Mouse (Mus musculus) heart, embryonic 11.5 days (tissue): Measurements from ENCODE around the gene Acsl1. TPM values are rescaled to one million over a fixed set of nuclear protein-coding genes. Genes with fewer than 3 reads are reported as not detected.
A peak's percentile ranks its signal among the peaks of the same experiment; 100 is the strongest.

ENCODE experiments used
- ATAC-seq: fragments of 200-750 bp; cut with Nextera tagmentation; replicated peaks from 2 replicates; pipeline ENCODE4 v1.8.0; 2017; ENCODE audit warnings: moderate library complexity; ENCODE audit not compliant: insufficient number of reproducible peaks, low FRiP score, low TSS enrichment
- H3K27ac ChIP-seq: fragments of 300-500 bp; sonication (generic); 2 replicates; pipeline ENCODE4 v1.5.1; 2014; ENCODE audit warnings: mild to moderate bottlenecking, low read depth, low read length
- H3K27me3 ChIP-seq: fragments of 300-500 bp; sonication (generic); 2 replicates; pipeline ENCODE4 v1.6.1; 2014; ENCODE audit warnings: mild to moderate bottlenecking, low read length, mixed read lengths; ENCODE audit not compliant: control insufficient read depth, insufficient read depth
- H3K36me3 ChIP-seq: fragments of 300-500 bp; sonication (generic); 2 replicates; pipeline ENCODE4 v1.6.1; 2014; ENCODE audit warnings: mild to moderate bottlenecking, low read length, moderate library complexity, mixed read lengths; ENCODE audit not compliant: control insufficient read depth, insufficient read depth
- H3K4me1 ChIP-seq: fragments of 300-500 bp; sonication (generic); 2 replicates; pipeline ENCODE4 v1.6.1; 2014; ENCODE audit warnings: low read length; ENCODE audit not compliant: control insufficient read depth, insufficient read depth
- H3K4me2 ChIP-seq: fragments of 300-500 bp; sonication (generic); 2 replicates; pipeline ENCODE4 v1.6.1; 2014; ENCODE audit warnings: mild to moderate bottlenecking, moderate library complexity
- H3K4me3 ChIP-seq: fragments of 300-500 bp; sonication (generic); 2 replicates; pipeline ENCODE4 v1.5.1; 2014; ENCODE audit warnings: low read depth, low read length
- H3K9ac ChIP-seq: fragments of 300-500 bp; sonication (generic); 2 replicates; pipeline ENCODE4 v1.6.1; 2014; ENCODE audit warnings: mild to moderate bottlenecking, low read depth, low read length, moderate library complexity
- H3K9me3 ChIP-seq: fragments of 300-500 bp; sonication (generic); replicated peaks from 2 replicates; pipeline ENCODE4 v1.6.1; 2016; ENCODE audit warnings: low read length; ENCODE audit not compliant: control insufficient read depth
- WGBS: fragments of 180-500 bp; shearing (Covaris S2); extraction: QIAGEN DNeasy Blood & Tissue Kit; methylation state at CpG from one replicate; pipeline ENCODE4 v1.1.7; 2014; ENCODE audit not compliant: insufficient replicate concordance; 5-methylcytosine and 5-hydroxymethylcytosine counted together
- polyA plus RNA-seq: library from polyadenylated mRNA; unstranded; fragments of >200 nt; fragmentation: Nextera tagmentation; extraction: Ambion mirVana; gene quantifications from 2 replicates; pipeline ENCODE4 v1.2.1, GENCODE M21; 2014

The Acsl1 gene
- 16.4 and 20.3 TPM in 2 replicates for polyA plus RNA-seq

DNA sequence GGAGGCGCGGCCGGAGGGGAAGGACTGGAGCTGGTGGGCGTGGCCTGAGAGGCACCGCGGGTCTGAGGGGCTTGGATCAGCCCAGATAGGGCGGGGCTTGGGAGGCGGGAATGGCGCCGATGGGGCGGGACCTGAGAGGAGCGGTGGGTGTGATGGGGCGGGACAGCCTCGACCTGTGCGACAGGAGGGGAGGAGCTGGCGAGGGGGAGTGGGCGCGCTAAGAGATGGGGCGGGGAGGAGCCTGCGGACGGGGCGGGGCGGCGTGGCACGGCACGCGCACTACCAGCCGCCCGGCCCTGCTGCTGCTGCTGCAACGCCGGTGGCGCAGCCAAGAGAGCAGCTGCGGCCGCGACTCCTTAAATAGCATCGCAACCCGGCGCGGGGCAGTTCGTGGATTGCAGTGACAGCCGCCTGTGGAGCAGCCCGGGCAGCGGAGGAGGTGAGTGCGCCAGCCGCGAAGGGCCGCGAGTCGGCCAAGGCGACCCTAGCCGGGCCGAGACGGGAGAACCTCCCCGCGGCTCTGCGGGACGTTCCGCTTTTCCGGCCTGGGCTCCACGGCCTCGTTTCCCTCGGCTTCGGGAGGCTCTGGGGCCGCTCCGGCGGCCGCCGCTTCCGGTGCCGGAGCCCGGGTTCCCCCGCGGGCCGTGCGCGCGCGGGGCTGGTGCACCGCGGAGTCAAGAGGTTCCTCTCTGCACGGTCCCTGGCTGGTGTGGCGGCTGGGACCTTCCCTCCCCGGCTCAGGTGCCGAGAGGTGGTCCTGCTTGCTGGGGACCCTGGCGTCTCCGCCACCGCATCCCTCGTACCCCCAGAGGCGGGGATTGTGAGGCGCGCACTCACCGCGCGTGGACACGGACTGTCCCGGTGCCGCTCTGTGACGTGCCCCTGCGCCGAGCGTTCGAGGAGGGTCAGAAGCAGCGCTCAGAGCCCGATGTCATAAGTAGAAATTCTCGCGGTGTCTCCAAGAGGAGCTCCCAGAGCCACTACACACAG is at the start of gene Acsl1:
Acsl1 (plus strand) TSS at position 246 of the 990 bp plus-strand sequence.
- peak within 1 kb of the TSS; percentile 90 for H3K4me3 ChIP-seq
- peaks cover 6% of the 10 kb centered on the region; the same call in 1 of the 2 replicates for H3K4me1 ChIP-seq
- no peaks in the 10 kb centered on the region for H3K36me3 ChIP-seq
- under 1% methylated on average over 100 of the region's 106 CpGs for WGBS
- no peaks in the 10 kb centered on the region for H3K27me3 ChIP-seq
- H3K4me2 ChIP-seq = peak within 1 kb of the TSS; percentile 82
- peak within 1 kb of the TSS; percentile 92 for H3K9ac ChIP-seq
- no peaks in the 10 kb centered on the region for H3K9me3 ChIP-seq
- peak; percentile 99 for ATAC-seq
- peak within 1 kb of the TSS; percentile 86 for H3K27ac ChIP-seq

DNA sequence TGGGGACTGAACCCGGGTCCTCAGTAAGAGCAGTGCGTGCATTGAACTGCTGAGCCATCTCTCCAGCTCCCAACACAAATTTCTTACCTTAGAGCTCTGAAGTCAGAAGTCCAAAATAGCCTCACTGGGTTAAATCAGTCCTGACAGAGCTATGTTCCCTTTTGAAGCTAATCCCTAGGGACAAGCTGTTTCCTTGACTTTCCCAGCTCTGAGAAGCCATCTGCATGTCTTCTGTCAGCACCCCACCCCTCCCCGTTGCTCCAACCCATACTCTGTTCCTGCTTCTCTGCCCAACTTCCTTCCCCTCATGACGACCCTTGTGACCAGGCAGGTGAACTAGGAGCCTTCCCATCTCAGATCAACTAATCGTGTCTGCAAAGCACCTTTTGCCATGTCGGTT is 49.3 kb upstream of the Acsl1 start:
- Histone ChIP-seq H3K4me3 (no peak overlapping the region), H3K27ac (0 out of 2 replicates have a peak overlapping the region, but pooled peaks have one; percentile 41)
- no peak; the same call in 1 of the 2 replicates for ATAC-seq

DNA sequence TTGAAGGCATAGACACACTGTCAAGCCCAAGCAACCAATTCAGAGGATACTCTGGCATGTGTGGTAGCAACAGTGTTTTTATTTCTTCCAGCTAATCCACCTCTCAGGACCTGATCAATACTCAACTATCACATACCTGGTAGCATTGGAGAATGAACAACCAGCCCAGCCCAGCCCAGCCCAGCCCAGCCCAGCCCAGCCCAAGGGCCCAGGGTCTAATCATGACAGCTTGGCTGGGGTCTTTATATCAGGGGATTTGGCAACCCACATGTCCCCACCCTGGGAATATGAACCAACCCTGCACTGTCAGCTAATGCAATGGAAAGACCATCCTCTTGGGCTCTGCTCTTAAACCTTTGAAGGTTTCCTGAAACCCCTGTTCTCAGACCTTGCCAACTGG is 42.9 kb upstream of the Acsl1 start:
- Histone ChIP-seq H3K4me2 (no peak overlapping the region), H3K9me3 (no peaks in the 10 kb centered on the region), H3K4me1 (no peaks in the 10 kb centered on the region), H3K9ac (no peak overlapping the region), H3K4me3 (no peak overlapping the region), H3K27me3 (no peaks in the 10 kb centered on the region), H3K36me3 (no peaks in the 10 kb centered on the region), H3K27ac (no peak overlapping the region)
- ATAC-seq = no peak

More for the DNA sequence above, 49.3 kb upstream of the Acsl1 start:
- WGBS = 25% methylated on average over 6 of the region's 6 CpGs
- Histone ChIP-seq H3K36me3 (no peaks in the 10 kb centered on the region), H3K27me3 (no peaks in the 10 kb centered on the region), H3K9ac (no peak overlapping the region), H3K9me3 (no peaks in the 10 kb centered on the region), H3K4me1 (peaks cover 12% of the 10 kb centered on the region; the same call in 1 of the 2 replicates), H3K4me2 (no peak overlapping the region; the same call in 1 of the 2 replicates)

DNA sequence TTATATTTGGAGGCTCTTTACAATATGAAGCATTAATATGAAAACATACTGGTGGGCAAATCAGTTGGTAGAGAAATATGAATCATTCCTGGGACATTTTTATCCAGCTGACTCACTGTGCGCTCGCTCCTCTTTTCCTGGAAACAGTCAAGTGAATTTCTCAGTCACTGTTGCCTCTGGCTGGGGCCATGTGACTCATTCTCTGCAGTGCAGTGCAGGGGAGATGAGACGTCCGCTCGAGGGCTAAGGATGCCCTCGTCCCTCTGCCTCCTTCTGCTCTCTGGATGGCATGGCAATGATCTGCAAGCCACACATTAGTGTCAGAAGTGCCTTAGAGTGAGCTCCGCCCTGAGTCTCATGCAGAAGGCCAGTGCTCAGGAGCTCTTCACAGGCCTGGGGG is 41.0 kb upstream of the Acsl1 start:
- Histone ChIP-seq H3K27ac (no peak overlapping the region), H3K4me2 (no peak overlapping the region), H3K27me3 (no peaks in the 10 kb centered on the region), H3K4me1 (no peaks in the 10 kb centered on the region), H3K4me3 (no peak overlapping the region), H3K36me3 (no peaks in the 10 kb centered on the region), H3K9ac (no peak overlapping the region), H3K9me3 (no peaks in the 10 kb centered on the region)
- no peak for ATAC-seq
- WGBS = 64% methylated on average over 7 of the region's 7 CpGs

DNA sequence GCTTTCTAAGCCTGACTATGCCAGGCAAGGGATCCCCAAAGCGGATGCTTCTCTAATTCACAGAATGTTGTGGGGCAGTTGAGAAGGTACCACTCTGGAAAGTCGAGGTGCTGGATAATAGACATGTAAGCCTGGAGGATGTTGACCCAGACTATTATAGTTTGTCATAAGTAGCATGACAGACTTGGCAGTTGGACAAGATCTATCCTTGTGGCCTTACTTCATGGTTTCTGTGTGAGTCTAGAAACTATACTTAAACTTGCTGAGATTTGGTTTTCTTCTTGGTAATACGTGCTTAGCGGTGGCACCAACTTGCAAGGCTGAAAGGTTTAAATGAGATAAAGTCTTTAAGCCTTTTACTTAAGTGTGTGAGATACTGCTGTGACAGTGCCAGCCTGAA is 38.9 kb upstream of the Acsl1 start:
- Histone ChIP-seq H3K27ac (no peak overlapping the region), H3K36me3 (no peaks in the 10 kb centered on the region), H3K4me1 (no peaks in the 10 kb centered on the region), H3K4me2 (no peak overlapping the region), H3K9me3 (no peaks in the 10 kb centered on the region), H3K4me3 (no peak overlapping the region), H3K27me3 (no peaks in the 10 kb centered on the region), H3K9ac (no peak overlapping the region)
- no peak for ATAC-seq
- WGBS = 82% methylated on average over 4 of the region's 4 CpGs

DNA sequence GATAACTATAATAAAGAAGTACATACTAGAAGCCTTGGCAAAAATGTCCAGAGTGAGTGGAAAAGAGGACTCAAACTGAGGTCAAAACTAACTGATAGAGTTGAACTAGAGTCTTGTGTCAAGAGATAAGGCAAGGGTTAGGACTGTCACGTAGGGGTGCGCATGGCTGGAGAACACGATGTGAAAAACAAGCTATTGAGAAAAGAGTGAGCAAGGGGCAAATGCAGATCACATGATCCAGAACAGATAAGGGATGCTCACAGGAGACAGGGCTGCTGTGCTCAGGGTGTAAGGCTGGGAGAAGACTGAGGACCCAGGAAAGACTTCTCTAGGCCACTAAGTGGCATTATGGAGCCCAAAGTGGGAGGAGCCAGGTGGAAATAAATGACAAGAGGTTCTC is 38.3 kb upstream of the Acsl1 start:
- Histone ChIP-seq H3K4me2 (no peak overlapping the region), H3K9me3 (no peaks in the 10 kb centered on the region)
- WGBS = 86% methylated on average over 3 of the region's 3 CpGs

DNA sequence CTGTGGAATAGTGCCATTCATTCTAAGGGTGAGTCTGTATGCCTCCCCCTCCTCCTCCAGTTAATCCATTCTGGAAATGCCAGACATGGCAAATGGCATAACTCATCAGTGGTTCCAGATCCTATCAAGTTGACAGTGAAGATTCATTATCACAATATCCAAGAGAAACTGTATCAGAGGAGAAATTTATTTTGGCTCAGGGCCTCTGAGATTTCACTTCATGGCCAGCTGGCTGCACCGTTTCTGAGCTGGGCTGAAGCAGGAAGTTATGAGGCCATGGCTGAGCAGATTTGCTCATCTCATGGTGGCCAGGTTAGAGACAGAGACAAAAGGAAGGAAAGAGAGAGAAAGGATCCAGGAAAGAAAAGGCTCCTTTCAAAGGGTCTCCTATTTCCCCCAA is 37.2 kb upstream of the Acsl1 start:
- Histone ChIP-seq H3K4me2 (no peak overlapping the region), H3K27me3 (no peaks in the 10 kb centered on the region), H3K36me3 (no peaks in the 10 kb centered on the region), H3K4me1 (no peaks in the 10 kb centered on the region), H3K27ac (no peak overlapping the region), H3K9ac (no peak overlapping the region), H3K9me3 (no peaks in the 10 kb centered on the region), H3K4me3 (no peak overlapping the region)
- WGBS = 52% methylated on average over 1 of the region's 1 CpGs
- no peak for ATAC-seq

More for the DNA sequence above, 38.3 kb upstream of the Acsl1 start:
- no peaks in the 10 kb centered on the region for H3K36me3 ChIP-seq
- H3K27me3 ChIP-seq = no peaks in the 10 kb centered on the region
- no peaks in the 10 kb centered on the region for H3K4me1 ChIP-seq
- H3K9ac ChIP-seq = no peak overlapping the region
- no peak overlapping the region for H3K4me3 ChIP-seq
- ATAC-seq = no peak
- no peak overlapping the region for H3K27ac ChIP-seq

DNA sequence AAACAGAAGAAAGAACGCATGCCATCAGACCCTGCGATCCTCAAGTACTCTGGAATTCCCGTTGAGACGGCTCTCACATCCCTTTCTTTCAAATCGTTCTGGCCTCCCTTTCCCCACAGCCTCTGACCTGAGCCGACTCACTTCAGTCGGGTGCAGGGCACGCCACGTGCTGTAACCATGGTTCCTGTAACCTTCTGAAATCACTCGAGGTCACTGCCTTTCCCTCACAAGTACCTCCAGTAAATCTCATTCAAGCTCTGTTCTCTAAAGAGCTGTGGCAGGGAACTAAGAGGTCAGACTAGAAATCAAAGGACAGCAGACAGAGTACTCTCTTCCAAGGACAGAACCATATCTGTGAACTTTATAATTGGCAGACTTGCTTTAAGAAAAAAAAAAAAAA is 32.3 kb upstream of the Acsl1 start:
- Histone ChIP-seq H3K4me1 (no peaks in the 10 kb centered on the region), H3K36me3 (no peaks in the 10 kb centered on the region), H3K27ac (no peak overlapping the region), H3K27me3 (no peaks in the 10 kb centered on the region), H3K9me3 (no peaks in the 10 kb centered on the region), H3K4me2 (no peak overlapping the region), H3K9ac (no peak overlapping the region), H3K4me3 (no peak overlapping the region)
- no peak for ATAC-seq
- WGBS = 57% methylated on average over 10 of the region's 10 CpGs
